Mouse (Mus musculus) forelimb bud, embryonic 11.5 days (tissue): ENCODE results near the gene Atp10a.

Experiments
- DNase-seq: peaks from one replicate; pipeline ENCODE4 v3.0.0-alpha.2; 2012; ENCODE audit warnings: low read depth, low spot score

The Atp10a gene

DNA sequence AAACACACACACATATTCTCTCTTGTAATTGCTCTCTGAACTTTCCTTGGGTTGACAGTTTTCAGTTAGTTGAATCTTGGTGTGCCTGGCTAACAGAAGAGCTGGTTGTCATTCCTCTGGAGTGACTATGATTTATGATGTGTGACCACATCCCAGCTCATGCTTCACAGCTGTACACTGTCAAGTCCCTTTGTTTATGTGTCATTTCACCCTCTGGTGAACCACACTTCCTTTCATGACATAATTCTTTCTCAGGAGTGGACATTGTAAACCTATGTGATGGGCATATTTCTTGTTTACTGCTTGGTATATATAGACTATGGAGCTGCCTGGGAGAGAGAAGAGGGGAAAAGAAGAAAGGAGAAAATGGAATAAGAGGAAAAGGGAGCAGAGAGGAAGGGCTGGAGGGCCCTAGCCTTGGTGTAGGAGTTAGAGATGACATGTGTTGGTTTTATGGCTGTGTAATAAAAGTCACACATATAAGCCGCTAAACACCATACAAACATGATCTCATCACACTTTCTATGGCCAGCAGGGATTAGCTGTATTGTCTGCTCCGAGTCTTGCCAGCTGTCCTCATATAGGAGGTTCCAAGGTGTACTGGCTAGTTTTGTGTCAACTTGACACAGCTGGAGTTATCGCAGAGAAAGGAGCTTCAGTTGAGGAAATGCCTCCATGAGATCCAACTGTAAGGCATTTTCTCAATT, 81.0 kb downstream of the Atp10a start:
- DNase-seq = peak; percentile 36

DNA sequence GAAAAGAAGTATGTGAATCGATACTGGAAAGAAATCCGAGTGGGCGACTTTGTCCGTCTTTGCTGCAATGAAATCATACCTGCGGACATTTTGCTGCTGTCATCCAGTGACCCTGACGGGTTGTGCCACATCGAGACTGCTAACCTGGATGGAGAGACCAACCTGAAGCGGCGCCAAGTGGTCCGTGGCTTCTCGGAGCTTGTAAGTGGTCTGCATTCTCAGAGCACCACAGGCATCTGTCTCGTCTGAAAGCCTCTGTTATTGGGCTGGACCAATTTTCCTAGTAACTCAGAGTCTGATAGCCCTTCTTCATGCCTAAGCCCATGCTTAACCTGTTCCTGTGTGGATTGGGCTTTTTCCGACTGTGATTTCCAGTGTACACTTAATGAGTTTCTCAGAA, 84.2 kb downstream of the Atp10a start:
- DNase-seq = no peak

GRCm38 (mm10) chr7:58740842-58741241, 84.9 kb downstream of the Atp10a start:
- no peak for DNase-seq

DNA sequence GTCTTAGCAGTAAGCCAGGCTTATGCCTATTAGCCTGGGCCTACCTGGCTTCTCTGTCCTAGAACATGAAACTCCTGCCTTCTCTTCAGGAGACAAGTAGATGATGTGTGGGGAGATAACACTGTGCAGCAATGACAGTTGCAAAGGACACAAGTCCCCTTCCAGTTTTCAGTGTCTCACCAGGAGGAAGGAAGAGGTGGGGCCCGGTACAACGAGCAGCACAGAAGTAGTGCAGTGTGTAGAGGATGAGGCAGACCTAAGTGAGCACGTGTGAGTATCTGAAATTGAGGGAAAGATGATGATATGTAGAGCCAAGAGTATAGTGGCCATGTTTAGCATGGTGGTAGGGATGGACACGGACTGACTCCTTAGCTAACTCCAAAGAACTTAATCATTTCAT, 86.0 kb downstream of the Atp10a start:
- DNase-seq = no peak

DNA sequence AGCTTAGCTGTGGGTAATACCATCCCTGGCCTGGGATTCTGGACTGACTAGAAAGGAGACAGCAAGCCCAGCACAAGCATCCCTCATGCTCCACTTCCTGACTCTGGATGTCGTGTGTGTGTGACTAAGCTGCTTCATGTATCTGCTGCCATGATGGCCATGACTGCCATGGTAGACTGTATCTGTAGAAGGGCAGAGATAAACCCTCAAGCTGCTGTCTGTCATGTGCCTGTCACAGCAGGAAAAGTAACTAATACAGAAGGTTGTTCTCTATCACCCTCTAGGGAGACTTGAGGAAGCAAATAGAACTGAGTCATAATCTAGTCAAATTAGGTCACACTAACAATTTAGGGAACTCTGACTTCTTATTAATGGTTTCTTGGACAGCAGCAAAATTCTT, 86.7 kb downstream of the Atp10a start:
- no peak for DNase-seq

DNA sequence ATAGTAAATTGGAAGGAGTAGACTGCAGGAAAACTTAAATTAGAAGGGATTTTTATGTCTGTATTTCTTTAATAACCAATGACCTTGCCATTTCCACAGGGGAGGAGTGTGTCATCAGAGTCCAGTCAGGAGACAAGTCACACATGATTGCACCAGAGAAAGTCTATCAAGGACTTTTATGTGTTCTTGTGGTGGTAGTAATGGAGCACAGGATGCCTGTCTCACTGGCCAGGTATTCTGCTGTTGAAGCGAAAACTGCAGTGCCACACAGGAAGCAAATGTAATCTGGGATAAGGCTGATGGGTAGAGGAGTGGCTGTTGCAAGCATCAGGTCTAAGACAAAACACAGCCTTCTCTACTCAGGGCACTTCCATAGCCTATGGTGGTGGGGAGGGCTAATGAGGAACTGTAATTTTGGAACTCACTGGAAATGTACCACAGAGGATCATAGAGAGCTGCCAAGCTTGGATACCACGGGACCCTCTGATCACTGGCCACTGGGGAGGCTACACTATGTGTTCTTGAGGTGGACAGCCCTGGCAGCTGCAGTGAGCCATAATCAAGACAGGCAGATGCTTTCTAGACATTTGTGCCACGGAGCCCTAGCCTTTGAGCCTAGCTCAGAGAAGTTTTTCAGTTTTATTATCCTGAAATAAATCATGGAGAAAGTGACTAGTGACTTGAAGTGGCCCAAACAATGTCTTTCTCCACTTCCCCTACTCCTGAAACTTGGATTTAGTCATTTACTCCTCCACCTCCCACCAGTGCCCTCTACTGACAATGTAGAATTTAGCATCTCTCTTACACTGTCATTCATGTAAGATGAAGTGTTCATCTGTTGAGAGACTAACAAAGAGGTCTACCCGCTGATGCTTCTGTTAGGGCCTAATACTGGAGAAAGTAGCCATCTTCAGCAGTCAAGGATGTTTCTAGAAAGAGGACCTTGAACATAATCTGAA, 87.7 kb downstream of the Atp10a start:
- DNase-seq = no peak

GRCm38 (mm10) chr7:58746817-58747216, 90.9 kb downstream of the Atp10a start:
- DNase-seq = no peak

- DNase-seq = no peak
Measured at GRCm38 (mm10) chr7:58749904-58750612, 94.1 kb downstream of the Atp10a start.

GRCm38 (mm10) chr7:58752041-58752440, 96.1 kb downstream of the Atp10a start:
- DNase-seq = no peak

DNA sequence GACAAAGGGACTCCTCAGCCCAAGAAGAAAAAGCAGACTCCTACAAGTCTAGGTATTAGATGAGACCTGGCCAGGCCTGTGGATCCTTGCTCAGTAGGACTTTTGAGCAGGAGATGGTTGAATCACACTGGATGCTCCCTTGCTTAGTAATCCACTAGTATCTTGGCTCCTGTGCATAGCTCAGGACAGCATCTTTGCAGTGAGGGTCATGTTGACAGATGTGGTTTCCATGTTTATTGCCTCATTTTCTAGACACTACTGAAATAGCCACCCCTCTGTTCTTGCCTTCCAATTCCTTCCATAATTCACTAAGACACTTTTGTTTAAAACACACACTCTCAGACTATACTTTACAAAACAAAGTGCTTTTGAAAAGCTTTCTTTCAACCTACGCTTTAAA, 98.1 kb downstream of the Atp10a start:
- no peak for DNase-seq

DNA sequence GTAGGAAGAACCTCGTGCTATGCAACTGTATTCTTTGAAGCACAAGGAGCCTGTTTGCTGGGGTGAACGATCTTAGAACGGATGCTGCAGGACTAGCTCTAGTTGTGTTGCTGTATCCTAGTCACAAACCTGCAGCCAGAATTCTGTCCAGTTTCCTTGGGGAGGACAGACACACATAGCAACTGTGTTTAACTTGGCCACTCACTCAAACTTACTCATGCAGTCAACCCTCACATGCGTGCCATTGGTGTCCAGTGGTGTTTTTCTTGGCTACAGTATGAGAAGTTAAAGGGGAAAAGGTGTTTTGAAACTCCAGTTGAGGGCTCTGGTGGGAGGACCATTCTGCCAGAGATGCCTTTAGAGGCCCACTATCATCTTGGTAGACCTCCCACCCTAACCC, 98.6 kb downstream of the Atp10a start:
- no peak for DNase-seq

- no peak for DNase-seq
Measured at GRCm38 (mm10) chr7:58755083-58755482, 99.1 kb downstream of the Atp10a start.

- no peak for DNase-seq
Measured at GRCm38 (mm10) chr7:58755846-58756245, 99.9 kb downstream of the Atp10a start.

- DNase-seq = no peak
Measured at GRCm38 (mm10) chr7:58757331-58757730, 101.4 kb downstream of the Atp10a start.

GRCm38 (mm10) chr7:58758396-58758795, 102.4 kb downstream of the Atp10a start:
- no peak for DNase-seq

DNA sequence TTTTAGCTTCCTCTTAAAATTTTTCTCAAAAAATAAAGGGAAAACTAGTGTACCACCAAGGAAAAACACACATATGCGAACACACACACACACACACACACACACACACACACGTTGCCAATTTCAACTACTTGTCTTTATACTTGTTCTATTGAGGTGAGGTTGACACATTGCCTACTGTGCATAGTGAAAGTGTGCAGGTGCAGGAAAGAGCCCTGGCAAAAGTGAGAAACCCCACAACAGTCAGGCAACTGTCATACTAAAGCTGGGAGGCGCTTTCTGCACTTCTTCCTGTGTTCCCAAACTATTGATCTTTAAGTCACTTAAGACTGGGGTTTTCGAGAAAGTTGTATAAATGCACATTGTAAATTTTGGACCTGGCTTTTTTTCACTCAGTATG, 103.3 kb downstream of the Atp10a start:
- DNase-seq = no peak

DNA sequence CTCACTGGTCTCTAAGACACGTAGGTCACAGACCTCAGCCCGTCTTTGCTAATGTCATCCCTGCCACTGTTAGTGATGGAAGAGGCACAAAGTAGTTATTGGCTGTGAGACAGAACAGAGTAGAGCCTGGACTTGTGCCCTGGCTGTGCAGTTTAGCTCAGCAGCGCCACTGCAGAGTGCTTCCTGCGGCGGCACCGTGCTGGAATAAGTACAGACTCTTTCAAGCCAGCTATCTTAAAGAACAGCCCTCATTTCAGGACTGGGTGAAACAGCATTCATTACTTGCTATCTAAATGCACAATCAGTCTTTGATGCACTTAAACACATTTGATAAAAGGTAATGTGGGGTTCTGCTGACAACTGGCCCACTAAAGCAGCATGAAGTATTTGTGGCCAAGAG, 111.3 kb downstream of the Atp10a start:
- DNase-seq = no peak

- no peak for DNase-seq
Measured at GRCm38 (mm10) chr7:58768253-58768652, 112.3 kb downstream of the Atp10a start.

DNA sequence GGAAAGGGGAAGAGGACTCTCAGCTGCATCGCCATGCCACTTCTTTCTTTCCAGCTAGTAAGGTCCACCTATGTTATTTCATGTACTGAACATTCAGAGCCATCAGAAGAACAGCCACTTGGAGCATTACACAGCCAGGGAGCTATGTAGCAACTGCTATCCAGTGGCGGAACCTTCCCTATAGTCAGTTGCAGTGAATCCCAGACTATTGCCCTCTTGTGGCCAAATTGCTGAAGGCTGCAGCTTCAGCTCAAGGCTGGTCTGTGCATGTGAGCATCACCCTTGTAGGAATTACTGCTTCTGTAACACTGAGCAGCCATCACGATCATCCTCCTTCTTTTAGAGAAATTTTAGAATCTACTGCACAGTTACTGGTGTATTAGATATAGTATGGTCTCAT, 114.3 kb downstream of the Atp10a start:
- no peak for DNase-seq

- no peak for DNase-seq
Measured at GRCm38 (mm10) chr7:58772048-58772690, 116.2 kb downstream of the Atp10a start.

DNA sequence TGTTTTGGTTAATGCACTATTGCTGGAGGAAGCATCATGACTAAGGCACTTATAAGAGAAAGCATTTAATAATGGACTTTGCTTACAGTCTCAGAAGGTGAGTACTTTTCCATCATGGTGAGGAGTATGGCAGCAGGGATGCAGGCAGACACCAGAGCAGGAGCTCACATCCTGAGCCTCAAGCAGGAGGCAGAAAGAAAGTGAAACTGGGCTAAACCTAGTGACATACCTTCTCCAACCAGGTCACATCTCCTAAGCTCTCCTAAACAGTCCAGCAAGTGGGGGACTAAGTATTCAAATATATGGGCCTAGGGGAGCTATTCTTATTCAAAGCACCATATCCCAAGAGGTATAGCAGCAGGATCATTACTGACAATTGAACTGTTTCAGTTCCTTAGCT, 123.2 kb downstream of the Atp10a start:
- no peak for DNase-seq

DNA sequence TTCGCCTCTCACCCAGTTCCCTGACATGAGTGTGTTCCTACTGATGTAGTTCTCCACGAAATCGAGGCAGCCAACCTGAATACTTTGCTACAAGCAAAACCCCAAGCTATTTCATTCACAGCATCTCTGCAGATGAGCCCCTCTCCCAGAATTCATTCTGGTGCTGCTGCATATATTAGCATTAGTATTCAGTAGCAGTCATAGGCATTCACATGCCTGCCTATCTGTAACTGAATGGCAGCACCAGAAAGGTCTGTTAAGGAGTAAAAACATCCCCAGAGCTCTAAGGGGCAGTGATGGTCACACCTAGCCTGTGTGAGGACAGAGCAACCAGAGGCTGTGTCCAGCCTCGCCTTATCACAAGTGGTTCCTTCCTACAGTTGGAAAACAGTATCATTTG, 131.0 kb downstream of the Atp10a start:
- DNase-seq = no peak
